Mouse (Mus musculus) stomach, embryonic 16.5 days (tissue): Measurements from ENCODE around the gene Mknk1. TPM values are rescaled to one million over a fixed set of nuclear protein-coding genes. Genes with fewer than 3 reads are reported as not detected.

Experiments
- ATAC-seq: fragments of 200-750 bp; cut with Nextera tagmentation; 2 replicates; pipeline ENCODE4 v1.8.0; 2017; ENCODE audit warnings: moderate number of reproducible peaks, moderate TSS enrichment; ENCODE audit not compliant: insufficient read depth, low FRiP score
- H3K27ac ChIP-seq: fragments of 300-500 bp; sonication (generic); 2 replicates; pipeline ENCODE4 v1.5.1; 2014; ENCODE audit warnings: low read length
- H3K27me3 ChIP-seq: fragments of 300-500 bp; sonication (generic); 2 replicates; pipeline ENCODE4 v1.6.1; 2014; ENCODE audit warnings: low read length, control low read depth, mixed read lengths; ENCODE audit not compliant: control insufficient read depth, insufficient read depth
- H3K36me3 ChIP-seq: fragments of 300-500 bp; sonication (generic); 2 replicates; pipeline ENCODE4 v1.6.1; 2014; ENCODE audit warnings: low read length; ENCODE audit not compliant: control insufficient read depth, insufficient read depth
- H3K4me1 ChIP-seq: fragments of 300-500 bp; sonication (generic); 2 replicates; pipeline ENCODE4 v1.6.1; 2014; ENCODE audit warnings: low read length, control low read depth, mixed read lengths; ENCODE audit not compliant: control insufficient read depth, insufficient read depth
- H3K4me2 ChIP-seq: fragments of 300-500 bp; sonication (generic); 2 replicates; pipeline ENCODE4 v1.6.1; 2014; ENCODE audit warnings: low read depth, low read length, mixed read lengths
- H3K4me3 ChIP-seq: fragments of 300-500 bp; sonication (generic); replicated peaks from 2 replicates; pipeline ENCODE4 v1.5.1; 2014; ENCODE audit warnings: mild to moderate bottlenecking, low read length
- H3K9ac ChIP-seq: fragments of 300-500 bp; sonication (generic); 2 replicates; pipeline ENCODE4 v1.6.1; 2014; ENCODE audit warnings: low read length
- H3K9me3 ChIP-seq: fragments of 300-500 bp; sonication (generic); replicated peaks from 2 replicates; pipeline ENCODE4 v1.6.1; 2016; ENCODE audit warnings: low read length, control low read depth; ENCODE audit not compliant: control insufficient read depth
- WGBS: fragments of 180-500 bp; shearing (Covaris S2); extraction: QIAGEN DNeasy Blood & Tissue Kit; methylation state at CpG from one replicate; pipeline ENCODE4 v1.1.7; 2014; 5-methylcytosine and 5-hydroxymethylcytosine counted together
- polyA plus RNA-seq: library from polyadenylated mRNA; unstranded; fragments of >200 nt; fragmentation: Nextera tagmentation; extraction: Ambion mirVana; gene quantifications from 2 replicates; pipeline ENCODE4 v1.2.1, GENCODE M21; 2015

Gene Mknk1
- polyA plus RNA-seq, 1 experiment from 2014 or later = 42.4 TPM

DNA sequence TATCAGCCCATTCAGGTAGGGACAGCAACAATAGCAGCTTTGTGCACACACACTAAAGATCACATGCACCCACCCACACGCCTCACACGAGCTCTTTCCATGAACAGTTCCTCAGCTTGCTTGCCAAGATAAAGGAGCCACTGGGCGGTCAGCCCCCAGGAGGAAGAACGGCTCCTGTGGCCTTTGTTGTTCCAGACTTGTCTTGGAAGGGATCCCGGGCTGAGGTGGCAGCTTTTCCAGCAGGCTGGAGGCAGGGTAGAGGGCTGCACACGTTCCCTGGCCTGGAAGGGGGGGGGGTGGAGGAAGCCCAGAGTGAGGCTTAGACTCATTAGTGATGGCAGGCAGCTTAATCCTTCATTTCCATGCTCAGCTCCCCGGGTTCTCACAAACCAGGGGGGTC is 69.6 kb downstream of the Mknk1 start:
- H3K9me3 ChIP-seq = no peaks in the 10 kb centered on the region
- H3K9ac ChIP-seq = no peak overlapping the region; the same call in 1 of the 2 replicates
- H3K4me1 ChIP-seq = no peaks in the 10 kb centered on the region
- no peak overlapping the region for H3K4me3 ChIP-seq
- no peaks in the 10 kb centered on the region for H3K36me3 ChIP-seq
- H3K27me3 ChIP-seq = peaks cover 12% of the 10 kb centered on the region; the same call in 1 of the 2 replicates
- no peak for ATAC-seq
- no peak overlapping the region for H3K27ac ChIP-seq
- WGBS = 22% methylated on average over 7 of the region's 7 CpGs
- no peak overlapping the region for H3K4me2 ChIP-seq

DNA sequence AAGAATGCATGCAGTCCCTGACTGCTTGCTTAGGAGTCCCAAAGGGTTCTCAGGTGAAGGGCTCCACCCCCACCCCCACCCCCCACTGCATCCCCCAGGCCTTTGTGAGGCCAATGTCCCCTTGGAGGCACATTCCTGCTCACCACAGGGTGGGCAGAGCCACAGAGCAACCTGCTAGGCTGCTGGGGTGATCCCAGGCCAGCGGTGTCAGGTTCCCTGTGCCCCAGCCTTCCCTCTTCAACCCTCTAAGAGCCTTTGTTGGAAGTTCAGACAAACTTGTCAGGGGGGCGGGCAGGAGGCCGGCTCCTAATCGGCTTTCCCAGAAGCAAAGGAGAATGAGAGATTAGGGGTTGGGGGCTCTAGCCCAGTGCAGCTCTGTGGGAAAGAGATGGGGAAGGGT is 72.6 kb downstream of the Mknk1 start:
- ATAC-seq = no peak
- no peak overlapping the region for H3K27ac ChIP-seq
- no peaks in the 10 kb centered on the region for H3K9me3 ChIP-seq
- peaks cover 3% of the 10 kb centered on the region; the same call in 1 of the 2 replicates for H3K27me3 ChIP-seq
- H3K9ac ChIP-seq = no peak overlapping the region
- WGBS = 22% methylated on average over 4 of the region's 4 CpGs
- no peaks in the 10 kb centered on the region for H3K4me1 ChIP-seq
- no peaks in the 10 kb centered on the region for H3K36me3 ChIP-seq
- H3K4me3 ChIP-seq = no peak overlapping the region
- no peak overlapping the region for H3K4me2 ChIP-seq

DNA sequence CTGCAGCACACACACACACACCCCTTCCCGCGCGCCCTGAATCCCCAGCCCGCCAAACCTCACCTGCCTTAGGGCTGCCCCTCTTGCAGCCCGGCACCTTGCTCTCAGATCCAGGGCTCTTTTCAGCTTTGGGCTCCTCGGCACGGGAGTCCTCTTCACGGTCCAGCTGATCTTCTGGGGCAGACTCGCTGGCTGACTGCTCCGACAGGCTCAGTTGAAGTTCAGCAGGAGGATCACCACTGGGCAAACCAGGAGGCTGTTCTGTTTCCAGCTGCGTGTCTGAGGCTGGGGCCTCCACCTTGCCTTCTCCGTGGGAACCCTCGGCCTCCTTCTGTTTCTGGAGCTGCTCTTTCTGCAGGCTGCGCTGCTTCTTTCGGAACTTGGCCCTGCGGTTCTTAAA is 80.9 kb downstream of the Mknk1 start:
- no peak overlapping the region for H3K9ac ChIP-seq
- no peak for ATAC-seq
- no peaks in the 10 kb centered on the region for H3K36me3 ChIP-seq
- H3K27me3 ChIP-seq = peaks cover 6% of the 10 kb centered on the region
- no peak overlapping the region for H3K27ac ChIP-seq
- H3K4me2 ChIP-seq = no peak overlapping the region
- no peak overlapping the region for H3K4me3 ChIP-seq
- WGBS = 82% methylated on average over 16 of the region's 16 CpGs
- H3K9me3 ChIP-seq = no peaks in the 10 kb centered on the region
- no peaks in the 10 kb centered on the region for H3K4me1 ChIP-seq

DNA sequence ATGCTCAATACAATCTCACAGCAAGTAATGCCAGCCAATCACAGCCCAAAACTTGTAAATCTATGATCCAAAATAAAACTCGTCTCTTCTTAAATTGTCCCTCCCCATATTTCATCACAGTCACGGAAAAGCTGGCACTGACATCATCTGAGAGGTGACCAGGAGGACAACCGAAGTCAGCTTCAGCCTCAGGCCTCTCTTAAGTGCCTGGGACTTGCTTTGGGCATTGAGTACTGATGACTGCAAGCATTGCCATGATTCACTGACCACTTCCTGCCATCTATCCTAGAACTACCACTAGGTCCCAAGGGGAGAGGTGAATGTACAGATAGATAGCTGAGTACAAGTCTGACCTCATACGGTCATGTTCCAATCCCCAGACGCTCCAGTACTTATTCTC is 83.7 kb downstream of the Mknk1 start:
- ATAC-seq = no peak

DNA sequence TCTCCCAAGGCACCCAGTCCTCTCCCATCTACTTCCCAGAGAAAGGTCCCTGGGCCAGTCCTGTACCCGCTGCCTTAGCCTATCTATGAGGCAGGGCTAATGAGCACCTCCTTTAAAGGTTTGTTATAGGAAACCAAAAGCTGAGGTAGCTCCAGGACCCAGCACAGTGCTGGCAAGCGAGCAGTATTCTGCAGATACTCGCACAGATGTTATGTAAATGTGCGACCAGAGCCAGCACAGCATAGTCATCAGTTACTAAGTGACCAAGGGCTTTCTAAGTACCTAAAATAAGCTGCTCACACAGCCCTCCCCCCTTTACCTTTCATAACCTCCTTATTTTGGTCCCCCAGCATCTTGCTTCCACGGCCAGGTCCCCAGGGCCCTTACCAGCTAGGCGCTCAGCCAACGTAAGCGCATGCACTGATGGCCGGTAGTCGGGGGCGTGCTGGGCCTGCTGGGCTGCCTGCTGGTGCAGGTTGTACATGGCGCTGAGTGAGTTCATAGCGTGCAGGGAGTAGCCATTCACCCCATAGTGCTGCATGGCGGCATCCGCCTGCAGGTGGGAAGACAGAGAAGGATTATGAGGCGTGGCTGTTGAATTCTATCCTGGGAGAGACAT is 84.4 kb downstream of the Mknk1 start:
- Histone ChIP-seq H3K4me3 (no peak overlapping the region), H3K4me1 (no peaks in the 10 kb centered on the region), H3K27me3 (peaks cover 11% of the 10 kb centered on the region), H3K9ac (no peak overlapping the region), H3K36me3 (no peaks in the 10 kb centered on the region), H3K27ac (no peak overlapping the region), H3K9me3 (no peaks in the 10 kb centered on the region), H3K4me2 (no peak overlapping the region)
- ATAC-seq = no peak
- 76% methylated on average over 16 of the region's 16 CpGs for WGBS

More for the DNA sequence above, 83.7 kb downstream of the Mknk1 start:
- Histone ChIP-seq H3K4me3 (no peak overlapping the region), H3K27ac (no peak overlapping the region), H3K27me3 (peaks cover 7% of the 10 kb centered on the region), H3K4me2 (no peak overlapping the region), H3K9me3 (no peaks in the 10 kb centered on the region), H3K4me1 (no peaks in the 10 kb centered on the region), H3K9ac (no peak overlapping the region), H3K36me3 (no peaks in the 10 kb centered on the region)
- WGBS = 82% methylated on average over 5 of the region's 5 CpGs

DNA sequence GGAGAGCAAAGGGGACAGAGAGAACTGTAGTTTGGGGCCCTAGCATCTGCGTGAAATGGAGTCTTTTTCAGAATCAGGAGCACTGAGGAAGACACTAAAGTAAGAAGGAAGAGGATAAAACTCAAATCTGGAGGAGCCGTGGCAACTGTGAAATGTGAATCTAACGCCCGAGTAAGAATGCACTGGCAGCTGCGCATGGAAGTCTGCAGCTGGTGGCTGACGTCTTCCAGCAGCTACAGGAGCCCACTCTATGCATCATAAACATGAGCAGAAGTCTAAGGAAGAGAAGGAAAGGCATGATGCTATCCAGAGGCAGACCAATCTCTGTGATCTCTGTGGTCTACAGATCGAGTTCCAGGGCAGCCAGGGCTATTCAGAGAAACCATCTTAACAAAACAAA is 88.6 kb downstream of the Mknk1 start:
- no peak overlapping the region for H3K4me3 ChIP-seq
- no peak overlapping the region for H3K9ac ChIP-seq
- H3K36me3 ChIP-seq = no peaks in the 10 kb centered on the region
- no peaks in the 10 kb centered on the region for H3K9me3 ChIP-seq
- no peak for ATAC-seq
- H3K4me2 ChIP-seq = no peak overlapping the region
- peaks cover 44% of the 10 kb centered on the region for H3K27me3 ChIP-seq
- no peaks in the 10 kb centered on the region for H3K4me1 ChIP-seq
- WGBS = 43% methylated on average over 7 of the region's 7 CpGs
- H3K27ac ChIP-seq = no peak overlapping the region

Other genes starting within 250 kb of the Mknk1 start
- gene Cyp4a32, start 238.2 kb upstream of the Mknk1 start, polyA plus RNA-seq = not detected in 2 replicates
- gene Cyp4b1, start 191.5 kb upstream of the Mknk1 start, polyA plus RNA-seq = 2.1 and 2.5 TPM in 2 replicates
- gene Efcab14, start 101.5 kb upstream of the Mknk1 start, polyA plus RNA-seq = 30.1 and 31.3 TPM in 2 replicates
- 0.28 TPM in 1 of 2 replicates, not detected in the other for gene Tex38, start 58.2 kb upstream of the Mknk1 start, polyA plus RNA-seq
- gene Atpaf1, start 54.4 kb upstream of the Mknk1 start, polyA plus RNA-seq = 33.7 and 36.2 TPM in 2 replicates
- 11.8 and 12.9 TPM in 2 replicates for gene Mob3c, start 11.1 kb upstream of the Mknk1 start, polyA plus RNA-seq
- gene Kncn, start 45.2 kb downstream of the Mknk1 start, polyA plus RNA-seq = not detected in 2 replicates
- gene 6430628N08Rik, start 51.5 kb downstream of the Mknk1 start, polyA plus RNA-seq = not detected in 2 replicates
- not detected in 2 replicates for gene Dmbx1, start 100.7 kb downstream of the Mknk1 start, polyA plus RNA-seq
- 14.0 and 15.9 TPM in 2 replicates for gene Faah, start 178.7 kb downstream of the Mknk1 start, polyA plus RNA-seq
- 18.5 and 18.8 TPM in 2 replicates for gene Nsun4, start 214.7 kb downstream of the Mknk1 start, polyA plus RNA-seq
- 512 and 553 TPM in 2 replicates for gene Uqcrh, start 235.9 kb downstream of the Mknk1 start, polyA plus RNA-seq
- 65.9 and 67.1 TPM in 2 replicates for gene Lrrc41, start 236.1 kb downstream of the Mknk1 start, polyA plus RNA-seq